Mouse (Mus musculus) megakaryocyte, embryonic 14.5 days (primary cell): ENCODE data around the gene Gm20388.

Experiments
- FLI1 ChIP-seq: IDR thresholded peaks from 2 replicates; pipeline ENCODE4 v1.6.1; 2012; ENCODE audit warnings: low read length, inconsistent platforms, mixed read lengths
- GATA1 ChIP-seq: IDR thresholded peaks from 3 replicates; pipeline ENCODE4 v1.6.1; 2012; ENCODE audit warnings: mixed read lengths, low read length, inconsistent platforms, borderline replicate concordance

- TF ChIP-seq GATA1, result no peak
- TF ChIP-seq FLI1, result no peak
Measured at GRCm38 (mm10) chr8:120399212-120399934, 488.7 kb downstream of the Gm20388 start.
